Mouse (Mus musculus) bone marrow macrophage, adult 2 months (primary cell): ENCODE data around the gene Elmo1.

Experiments used
- CTCF ChIP-seq: IDR thresholded peaks from 2 replicates; pipeline ENCODE4 v1.5.1; 2012; ENCODE audit warnings: low read depth, mild to moderate bottlenecking, low read length, moderate library complexity
- POLR2A ChIP-seq: IDR thresholded peaks from 2 replicates; pipeline ENCODE4 v1.6.1; 2012; ENCODE audit warnings: mild to moderate bottlenecking, low read depth, low read length, borderline replicate concordance

GRCm38 (mm10) chr13:20512317-20513240 lies 422.2 kb downstream of the Elmo1 start:
- no peak for TF ChIP-seq POLR2A
- no peak for TF ChIP-seq CTCF
